Mouse (Mus musculus): Measurements from ENCODE around the gene Itln1. TPM values are rescaled to one million over a fixed set of nuclear protein-coding genes. Genes with fewer than 3 reads are reported as not detected.
"Not testable (repeated sequence)": the region's sequence is repeated elsewhere in the genome, so short reads cannot be mapped to it uniquely, and the experiment has no call there.

Gene Itln1
- polyA plus RNA-seq, 1 experiment from 2014 or later, result 2.2 TPM

DNA sequence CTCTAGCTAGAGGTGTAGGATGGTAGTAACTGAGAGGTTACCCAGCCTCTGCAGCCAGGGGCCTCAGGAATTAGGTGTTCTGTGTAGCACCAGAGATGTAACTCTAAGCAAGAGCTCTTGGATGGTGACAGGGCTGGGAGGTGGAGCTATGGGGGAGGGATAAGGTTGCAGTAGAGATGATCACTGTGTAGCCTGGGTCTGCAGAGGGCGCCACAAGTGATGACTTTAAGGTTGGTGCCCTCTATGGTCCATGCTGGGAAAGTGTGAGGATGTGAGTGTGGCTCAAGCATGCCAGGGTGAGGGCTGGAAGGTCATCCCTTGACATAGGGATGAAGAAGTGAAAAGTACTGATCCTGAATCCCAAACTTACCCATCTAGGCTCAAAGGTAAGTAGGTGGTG, 20.1 kb downstream of the Itln1 start:
- no peak for DNase-seq (ENCODE audit: low spot score)

DNA sequence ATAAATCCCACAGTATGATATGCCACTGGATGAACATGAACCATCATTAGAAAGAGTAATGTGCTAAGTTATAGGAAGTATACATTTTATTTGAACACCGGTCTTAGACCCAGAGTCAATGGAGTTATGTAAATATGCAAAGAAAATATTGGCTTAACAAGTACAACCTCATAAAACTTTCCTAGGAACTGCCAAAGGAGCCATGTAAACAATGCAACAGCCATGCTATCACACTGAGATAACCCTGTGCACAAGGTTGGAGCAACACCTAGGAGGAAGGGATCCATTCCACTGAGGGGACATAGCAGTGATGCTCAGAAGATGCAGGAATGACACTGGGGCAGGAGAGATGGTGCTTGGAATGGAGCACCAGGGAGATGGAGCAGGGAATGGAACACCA, 21.3 kb downstream of the Itln1 start:
- no peak for DNase-seq (ENCODE audit: low spot score)

DNA sequence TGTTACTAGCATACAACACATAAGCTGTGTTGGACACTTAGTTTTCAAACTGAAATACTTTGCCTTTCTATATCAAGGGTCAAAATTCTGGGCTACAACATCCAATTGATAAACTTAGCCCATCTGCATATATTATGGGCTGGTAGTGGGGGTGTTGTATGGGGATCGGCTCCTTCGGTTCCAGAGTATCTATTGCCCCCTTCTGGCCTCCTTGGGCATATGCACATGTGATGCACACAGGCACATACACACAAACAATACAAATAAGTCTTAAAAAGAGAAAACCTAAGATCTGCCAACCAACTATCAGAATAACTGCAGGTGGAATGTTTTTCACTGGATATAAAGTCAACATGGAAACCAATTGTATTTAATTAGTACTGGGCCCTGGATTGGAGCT, 21.9 kb downstream of the Itln1 start:
- DNase-seq (ENCODE audit: low spot score), result no peak

DNA sequence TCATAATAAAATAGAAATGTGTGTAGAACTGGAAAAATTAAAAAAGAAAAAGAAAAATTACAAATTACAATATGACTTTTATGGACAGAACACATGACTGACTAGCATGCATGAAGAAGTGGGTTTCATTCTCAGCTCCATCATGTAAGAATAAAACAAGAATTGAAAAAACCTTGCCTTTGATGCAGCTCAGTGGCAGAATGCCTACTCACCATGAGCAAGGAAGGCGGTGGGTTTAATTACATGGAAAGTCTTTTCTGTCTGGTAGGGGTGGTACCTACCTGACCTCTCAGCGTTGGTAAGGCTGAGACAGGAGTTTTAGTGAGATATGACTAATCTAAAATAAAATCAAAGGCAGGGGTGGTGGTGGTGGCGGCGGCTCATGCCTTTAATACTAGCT, 30.5 kb downstream of the Itln1 start:
- DNase-seq (ENCODE audit: low spot score), result no peak

DNA sequence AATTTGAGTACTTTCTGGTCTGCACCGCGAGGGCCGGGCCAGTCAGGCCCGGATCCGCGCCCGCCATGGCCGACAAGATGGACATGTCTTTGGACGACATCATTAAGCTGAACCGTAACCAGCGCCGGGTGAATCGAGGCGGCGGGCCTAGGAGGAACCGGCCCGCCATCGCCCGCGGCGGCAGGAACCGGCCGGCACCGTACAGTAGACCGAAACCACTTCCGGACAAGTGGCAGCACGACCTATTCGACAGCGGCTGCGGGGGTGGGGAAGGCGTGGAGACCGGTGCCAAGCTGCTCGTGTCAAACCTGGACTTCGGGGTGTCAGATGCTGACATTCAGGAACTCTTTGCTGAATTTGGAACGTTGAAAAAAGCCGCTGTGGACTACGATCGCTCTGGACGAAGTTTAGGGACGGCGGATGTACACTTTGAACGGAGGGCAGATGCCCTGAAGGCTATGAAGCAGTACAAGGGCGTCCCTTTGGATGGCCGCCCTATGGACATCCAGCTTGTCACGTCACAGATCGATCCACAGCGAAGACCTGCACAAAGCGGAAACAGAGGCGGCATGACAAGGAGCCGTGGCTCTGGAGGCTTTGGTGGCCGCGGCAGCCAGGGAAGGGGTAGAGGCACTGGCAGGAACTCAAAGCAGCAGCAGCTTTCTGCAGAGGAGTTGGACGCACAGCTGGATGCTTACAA, 31.4 kb downstream of the Itln1 start:
- peak; percentile 61 for DNase-seq (ENCODE audit: low spot score)

DNA sequence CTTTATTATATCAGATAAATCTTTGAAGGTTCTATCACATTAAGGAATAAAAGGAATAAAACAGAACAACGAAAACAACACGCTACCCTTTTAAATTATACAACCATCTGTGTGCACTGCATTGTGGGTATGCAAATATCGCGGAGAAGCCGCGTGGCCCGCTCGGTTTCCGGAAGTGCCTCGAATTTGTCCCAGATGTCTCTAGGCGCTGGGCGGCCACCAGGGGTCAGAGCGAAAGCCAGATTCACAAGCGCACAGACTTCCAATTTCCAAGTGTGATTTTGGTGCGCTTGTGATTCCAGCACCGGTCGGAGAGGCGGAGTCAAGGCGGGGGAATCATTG, 31.9 kb downstream of the Itln1 start, which contains the start of gene Alyref2:
TSS of gene Alyref2 (plus strand) at position 229 of the 342 bp plus-strand sequence.
- peak; percentile 94 for DNase-seq (ENCODE audit: low spot score)

DNA sequence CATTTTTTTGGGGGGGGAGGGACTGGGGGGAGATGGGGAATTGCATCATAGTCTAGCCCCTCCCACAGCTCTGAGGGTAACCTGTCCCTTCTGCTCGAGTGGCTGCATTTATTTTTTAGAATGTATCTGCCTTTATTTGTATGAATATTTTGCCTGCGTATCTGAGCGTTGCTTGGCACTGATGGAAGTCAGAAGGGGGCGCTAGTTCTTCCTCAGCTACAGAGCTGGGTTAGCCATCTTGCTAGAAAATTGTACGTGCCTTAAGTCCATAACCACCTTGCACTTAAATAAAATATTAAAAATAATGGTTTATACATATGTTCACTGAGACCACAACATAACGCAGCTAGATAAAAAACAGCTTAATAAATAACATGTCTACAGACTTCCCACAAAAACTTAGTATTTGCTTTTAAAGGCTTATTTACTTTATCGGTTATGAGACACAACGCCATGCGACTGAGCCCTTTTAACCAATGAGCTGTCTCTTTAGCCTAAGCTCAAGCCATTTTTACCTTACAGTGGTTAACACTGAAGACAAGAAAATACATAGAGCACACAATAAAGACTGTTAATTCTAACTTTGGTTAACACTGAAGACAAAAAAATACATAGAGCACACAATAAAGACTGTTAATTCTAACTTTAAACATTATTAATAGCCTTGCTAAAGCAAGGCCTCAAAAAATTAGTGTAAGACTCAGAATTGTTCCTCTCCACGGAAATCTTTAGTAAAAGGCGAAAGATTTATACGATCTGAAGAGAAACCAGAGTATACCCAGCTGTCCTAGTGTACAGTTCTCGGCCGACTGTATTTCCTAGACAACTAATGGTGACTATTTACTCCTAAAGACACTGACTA, 32.5 kb downstream of the Itln1 start:
- peak; percentile 79 for DNase-seq (ENCODE audit: low spot score)

DNA sequence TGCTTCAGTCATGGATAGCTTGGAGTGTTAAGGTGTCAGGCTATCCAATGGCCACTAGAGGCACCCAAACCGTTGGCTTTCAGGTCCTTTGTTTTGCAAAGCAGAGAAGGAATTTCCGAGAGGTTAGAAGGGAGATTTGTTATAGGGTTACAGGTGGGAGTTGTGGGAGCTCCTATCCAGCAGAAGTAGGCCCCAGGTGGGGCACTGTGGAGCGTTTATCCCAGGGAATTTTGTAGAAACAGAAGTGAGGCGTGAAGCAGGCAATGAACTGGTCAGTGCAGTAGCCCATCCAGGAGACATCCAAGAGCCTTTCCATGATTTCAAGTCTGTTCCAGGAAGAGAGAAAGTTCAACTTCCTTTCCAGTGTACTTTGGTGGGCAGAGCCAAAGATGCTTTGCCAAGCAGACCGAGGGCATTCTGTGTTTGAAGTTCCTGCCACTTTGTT, 33.4 kb downstream of the Itln1 start:
- peak; percentile 34 for DNase-seq (ENCODE audit: low spot score)

DNA sequence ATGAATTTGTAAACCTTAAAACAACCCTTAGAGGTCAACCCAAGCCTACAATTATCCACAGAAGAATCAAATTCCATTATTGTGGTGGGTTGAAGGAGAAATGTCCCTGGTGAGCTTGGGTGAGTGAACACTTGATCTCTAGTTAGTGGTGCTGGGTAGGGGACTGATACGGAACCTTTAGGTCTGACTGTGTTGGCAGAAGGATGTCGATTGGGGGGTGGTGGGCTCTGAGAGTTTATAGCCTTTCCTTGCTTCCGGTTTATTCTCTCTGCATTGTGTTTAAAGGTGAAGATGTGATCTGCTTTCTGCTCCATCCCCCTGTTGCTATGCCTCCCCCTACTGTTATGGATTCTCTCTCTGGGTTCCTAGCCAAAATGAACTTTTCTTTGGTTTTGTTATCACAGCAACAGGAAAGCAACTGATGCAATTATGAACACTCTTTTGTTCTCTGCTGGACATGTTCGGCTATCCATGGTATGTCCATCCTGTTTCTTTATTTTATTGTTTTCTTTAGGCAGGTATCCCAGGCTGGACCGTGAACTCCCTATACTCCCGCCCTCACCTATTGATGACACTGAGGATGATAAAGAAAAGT, 34.0 kb downstream of the Itln1 start:
- DNase-seq (ENCODE audit: low spot score), result no peak

DNA sequence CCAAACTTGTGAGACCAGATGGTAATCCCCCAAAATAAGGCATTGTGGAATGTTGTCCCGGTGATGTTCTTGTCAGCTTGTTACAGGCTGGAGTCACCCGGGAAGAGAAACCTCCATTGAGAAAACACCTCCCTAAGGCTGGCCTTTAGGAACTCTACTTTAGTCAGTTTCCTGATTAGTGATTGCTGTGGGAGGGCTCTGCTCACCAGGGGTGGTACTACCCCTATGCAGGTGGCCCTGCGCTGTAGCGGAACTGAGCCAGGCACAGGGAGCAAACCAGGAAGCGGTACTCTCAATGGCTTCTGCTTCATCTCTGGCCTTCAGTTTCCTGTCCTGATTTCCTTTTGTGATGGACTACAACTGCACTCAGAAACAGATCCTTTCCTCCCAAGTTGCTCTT, 35.2 kb downstream of the Itln1 start:
- no peak for DNase-seq (ENCODE audit: low spot score)

DNA sequence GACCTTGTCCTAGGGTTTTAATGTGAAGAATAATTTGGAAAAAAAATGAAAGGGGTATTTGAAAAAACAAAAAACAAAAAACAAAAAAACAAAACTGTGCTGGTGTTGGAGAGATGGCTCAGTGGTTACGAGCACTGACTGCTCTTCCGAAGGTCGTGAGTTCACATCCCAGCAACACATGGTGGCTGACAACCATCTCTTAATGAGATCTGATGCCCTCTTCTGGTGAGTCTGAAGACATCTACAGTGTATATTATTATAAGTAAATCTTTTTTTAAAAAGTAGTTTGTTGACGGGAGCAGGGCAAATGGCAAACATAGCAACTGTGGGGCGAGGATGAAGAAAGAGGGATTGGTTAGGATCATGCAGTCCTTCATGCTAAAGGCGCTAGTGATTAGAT, 39.7 kb downstream of the Itln1 start:
- DNase-seq (ENCODE audit: low spot score), result no peak

DNA sequence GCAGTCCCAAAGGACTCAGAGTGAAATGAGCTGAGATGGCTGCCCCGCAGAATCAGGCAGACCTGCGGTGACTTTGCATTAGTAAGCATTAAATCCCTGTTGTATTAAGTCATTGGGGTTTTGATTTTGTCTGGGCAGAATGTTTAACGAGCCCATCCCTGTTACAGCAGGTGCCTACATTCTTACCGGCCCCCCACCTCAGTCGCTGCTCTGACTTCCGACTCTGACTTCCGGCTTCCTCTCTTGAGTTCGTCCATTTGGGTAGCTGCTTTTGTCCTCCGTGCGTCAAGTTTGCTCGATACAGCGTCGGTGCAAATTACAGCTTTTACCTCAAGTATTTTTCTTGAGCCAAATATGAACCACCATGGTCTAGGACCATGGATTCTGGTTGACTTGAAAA, 40.9 kb downstream of the Itln1 start:
- no peak for DNase-seq (ENCODE audit: low spot score)

DNA sequence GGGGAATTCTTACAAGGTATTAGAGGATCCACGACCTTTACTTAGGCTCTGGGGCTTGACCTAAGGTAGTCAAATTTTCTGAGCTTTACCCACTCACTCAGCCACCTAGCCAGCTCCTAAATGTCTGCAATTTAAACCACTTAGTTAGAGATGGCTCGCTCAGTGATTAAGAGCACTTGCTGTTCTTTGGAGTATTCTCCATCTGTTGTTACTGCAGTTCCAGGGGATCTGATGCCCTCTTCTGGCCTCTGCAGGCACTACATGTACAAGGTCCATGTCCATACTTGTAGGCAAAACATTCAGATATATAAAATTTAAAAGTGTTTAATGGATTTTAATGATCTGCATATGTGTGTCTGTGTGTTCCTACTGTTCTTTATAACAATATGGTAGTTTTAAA, 56.1 kb downstream of the Itln1 start:
- DNase-seq (ENCODE audit: low spot score), result peak; percentile 43

DNA sequence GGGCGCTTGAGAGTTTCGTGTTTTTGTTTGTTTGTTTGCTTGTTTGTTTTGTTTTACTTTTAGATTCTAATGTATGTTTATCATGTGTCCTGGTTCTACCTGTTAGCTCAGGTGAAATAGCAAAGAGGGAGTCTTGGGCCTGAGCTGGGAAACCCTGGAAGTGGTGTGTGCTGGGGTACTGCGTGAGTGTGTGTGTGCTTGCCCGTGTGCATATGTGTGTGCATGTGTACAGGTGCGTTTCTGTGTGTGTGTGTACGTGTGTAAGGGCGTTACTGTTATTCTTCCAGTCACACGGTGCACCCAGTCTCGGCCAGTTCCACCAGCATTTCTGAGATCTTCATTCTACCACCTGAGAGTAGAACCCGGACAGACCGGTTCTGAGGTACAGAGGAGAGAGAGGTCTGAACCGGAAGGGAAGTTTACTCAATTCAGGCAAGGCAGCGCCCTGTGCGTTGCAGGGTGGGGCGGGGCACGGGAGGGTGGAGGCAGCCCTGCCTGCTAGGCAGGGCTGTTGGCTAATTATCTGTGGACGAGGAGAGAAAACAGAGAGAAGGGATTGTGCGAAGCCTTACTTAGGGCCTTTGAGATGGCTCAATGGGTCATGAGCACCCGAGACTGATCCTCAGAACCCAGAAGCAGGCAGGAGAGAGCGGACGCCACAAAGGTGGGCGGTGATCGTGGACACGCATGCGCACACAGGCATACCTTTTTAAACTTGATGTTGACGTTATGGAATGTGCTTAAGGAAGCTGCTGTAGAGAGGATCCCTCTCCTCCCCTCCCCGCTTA, 57.1 kb downstream of the Itln1 start:
- DNase-seq (ENCODE audit: low spot score), result peak; percentile 28

DNA sequence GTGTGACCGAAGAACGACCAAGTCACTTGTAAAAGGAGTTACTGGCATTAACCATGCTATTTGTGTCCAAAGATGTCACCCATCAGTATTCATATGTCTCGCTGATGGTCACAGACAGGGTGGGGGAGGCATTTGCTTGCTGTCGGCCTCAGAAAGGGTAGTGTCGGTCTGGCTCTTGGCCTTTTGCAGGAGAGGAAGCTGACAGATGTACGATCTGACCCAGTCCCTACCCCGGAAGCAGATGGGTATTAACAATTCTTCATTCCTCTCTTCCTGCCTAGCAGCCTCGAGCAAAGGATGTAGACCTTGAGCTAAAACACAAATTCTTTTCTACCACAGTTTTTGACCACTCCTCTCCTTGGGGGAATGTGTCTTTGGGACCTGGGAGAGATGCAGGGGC, 58.0 kb downstream of the Itln1 start:
- no peak for DNase-seq (ENCODE audit: low spot score)

DNA sequence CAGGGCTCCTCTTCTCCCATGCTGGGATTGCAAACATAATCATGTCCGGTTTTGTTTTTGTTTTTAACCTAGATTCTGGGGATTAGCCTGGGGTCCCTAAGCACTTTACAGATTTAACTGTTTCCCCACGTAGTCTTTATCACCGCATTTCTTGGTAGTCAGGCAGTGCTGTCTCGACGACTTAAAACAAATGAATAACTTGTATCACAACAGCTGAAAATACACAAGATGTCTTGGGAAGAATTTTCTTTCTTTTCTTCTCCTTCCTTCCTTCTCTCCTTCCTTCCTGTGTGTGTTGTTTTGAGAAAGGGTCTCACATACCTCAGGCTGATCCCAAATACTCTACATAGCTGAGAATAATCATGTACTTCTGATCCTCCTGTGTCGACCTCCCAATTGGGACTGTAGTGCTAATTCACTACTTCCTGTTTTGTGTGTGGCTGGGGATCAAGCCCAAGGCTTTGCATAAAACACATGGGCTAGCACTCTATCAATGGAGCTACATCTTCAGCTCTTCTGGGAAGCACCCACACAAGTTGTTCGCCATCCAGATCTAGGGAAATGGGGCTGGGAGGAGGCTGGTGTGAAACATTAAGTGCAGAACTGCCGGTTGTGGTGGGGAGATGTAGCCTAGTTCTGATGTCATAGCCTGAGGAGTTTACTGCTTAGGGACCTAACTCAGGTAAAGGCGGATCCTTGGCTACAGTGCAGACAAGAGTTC, 61.0 kb downstream of the Itln1 start:
- DNase-seq (ENCODE audit: low spot score), result no peak

DNA sequence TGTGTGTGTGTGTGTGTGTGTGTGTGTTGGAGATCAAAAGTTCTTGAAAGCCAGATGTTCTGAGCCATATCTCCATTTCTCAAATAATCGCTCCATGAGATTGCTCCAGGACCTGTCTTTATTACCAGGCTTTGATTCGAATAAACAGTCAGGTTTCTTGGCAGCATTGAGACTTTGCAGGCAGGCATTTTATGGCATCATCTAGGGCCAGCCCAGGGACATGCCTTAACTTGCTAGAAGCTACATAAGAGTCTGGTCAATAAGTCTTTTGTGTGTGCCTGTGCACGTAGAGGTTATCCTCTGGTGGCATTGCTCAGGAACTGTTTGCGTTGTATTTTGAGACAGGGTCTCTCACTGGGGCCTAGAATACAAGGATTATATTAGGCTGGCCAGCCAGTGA, 61.6 kb downstream of the Itln1 start:
- DNase-seq (ENCODE audit: low spot score), result no peak

DNA sequence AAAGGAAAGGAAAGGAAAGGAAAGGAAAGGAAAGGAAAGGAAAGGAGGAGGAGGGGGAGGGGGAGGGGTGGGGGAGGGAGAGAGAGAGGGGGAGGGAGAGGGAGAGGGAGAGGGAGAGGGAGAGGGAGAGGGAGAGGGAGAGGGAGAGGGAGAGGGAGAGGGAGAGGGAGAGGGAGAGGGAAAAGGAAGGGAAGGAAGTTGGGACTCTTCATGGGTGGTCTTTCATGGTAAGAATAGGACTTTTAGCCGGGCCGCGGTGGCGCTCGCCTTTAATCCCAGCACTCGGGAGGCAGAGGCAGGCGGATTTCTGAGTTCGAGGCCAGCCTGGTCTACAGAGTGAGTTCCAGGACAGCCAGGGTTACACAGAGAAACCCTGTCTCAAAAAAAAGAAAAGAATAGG, 63.2 kb downstream of the Itln1 start:
- not testable (repeated sequence) for DNase-seq (ENCODE audit: low spot score)

DNA sequence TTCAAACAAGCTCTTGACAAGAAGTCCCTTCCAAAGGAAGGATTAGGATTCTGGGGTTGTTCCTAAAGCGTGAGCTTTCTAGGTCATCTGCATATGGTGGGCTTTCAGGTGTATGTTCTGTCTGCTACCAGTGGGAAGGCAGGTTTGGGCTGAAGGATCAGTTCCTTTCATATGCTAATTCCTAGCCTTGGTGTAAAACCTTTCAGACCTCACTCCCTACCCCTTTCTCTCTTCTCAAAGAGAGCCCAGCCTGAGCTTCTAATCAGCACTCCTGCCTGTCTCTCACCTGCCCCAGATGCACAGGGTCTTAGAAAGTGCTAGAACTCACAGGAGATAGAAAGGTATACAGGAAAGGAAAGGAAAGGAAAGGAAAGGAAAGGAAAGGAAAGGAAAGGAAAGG, 63.6 kb downstream of the Itln1 start:
- DNase-seq (ENCODE audit: low spot score), result no peak

DNA sequence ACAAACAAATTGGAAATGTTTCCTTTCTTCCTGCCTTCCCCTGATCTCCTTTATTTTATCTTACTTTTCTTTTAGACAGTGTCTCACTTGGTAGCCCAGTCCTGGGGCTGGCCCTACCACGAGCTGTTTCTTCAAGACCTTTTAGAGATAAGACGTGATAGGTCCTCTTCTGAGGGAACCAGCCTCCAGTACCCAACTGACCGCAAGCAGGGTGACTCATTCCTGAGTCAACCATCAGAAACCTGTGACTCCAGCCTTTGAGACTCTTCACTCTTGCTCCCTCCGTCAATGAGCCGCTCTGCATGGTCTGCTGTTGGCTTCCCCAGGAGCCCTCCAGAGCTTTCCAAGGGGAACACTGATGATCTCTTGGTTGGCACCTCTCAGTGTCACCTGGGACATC, 64.2 kb downstream of the Itln1 start:
- DNase-seq (ENCODE audit: low spot score), result no peak

DNA sequence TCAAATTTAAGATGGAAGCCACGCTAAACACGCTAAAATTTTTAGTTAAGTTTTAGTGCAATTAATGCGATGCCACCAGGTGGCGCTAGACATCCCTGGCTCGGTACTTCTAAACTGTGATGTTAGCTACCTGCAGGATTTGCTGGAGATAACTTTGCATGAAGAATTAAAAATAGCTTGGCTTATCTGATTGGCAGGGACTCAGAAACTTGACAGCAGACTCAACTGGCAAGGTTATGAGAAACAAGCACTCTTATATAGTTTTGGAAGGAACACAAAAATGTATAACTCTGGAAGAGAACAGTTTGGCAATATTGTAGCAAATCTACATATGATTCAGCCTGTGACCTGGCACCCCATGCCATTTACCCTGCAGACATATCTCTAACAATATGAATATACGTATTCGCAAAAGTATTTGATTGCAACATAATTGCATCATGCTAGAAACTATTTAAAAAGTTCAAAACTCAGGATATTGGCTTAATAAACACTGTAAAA, 64.7 kb downstream of the Itln1 start:
- DNase-seq (ENCODE audit: low spot score), result peak; percentile 81

Data from thymus, postnatal 0 days (tissue).